Mouse (Mus musculus) gastrocnemius, adult 8-10 months (tissue): Measurements from ENCODE around the gene Nanos3. TPM values are rescaled to one million over a fixed set of nuclear protein-coding genes. Genes with fewer than 3 reads are reported as not detected.

Experiments
- DNase-seq, 2 experiments: peaks; one replicate each; pipeline ENCODE4 v3.0.0; 2022; ENCODE audit warnings: low spot score in 2 of 2
- total RNA-seq, 4 experiments: library from RNA; stranded (reverse); gene quantifications; 2 replicates each; pipeline ENCODE4 v1.2.4; 2022

The Nanos3 gene
- total RNA-seq, 4 experiments from 2014 or later, result not detected

DNA sequence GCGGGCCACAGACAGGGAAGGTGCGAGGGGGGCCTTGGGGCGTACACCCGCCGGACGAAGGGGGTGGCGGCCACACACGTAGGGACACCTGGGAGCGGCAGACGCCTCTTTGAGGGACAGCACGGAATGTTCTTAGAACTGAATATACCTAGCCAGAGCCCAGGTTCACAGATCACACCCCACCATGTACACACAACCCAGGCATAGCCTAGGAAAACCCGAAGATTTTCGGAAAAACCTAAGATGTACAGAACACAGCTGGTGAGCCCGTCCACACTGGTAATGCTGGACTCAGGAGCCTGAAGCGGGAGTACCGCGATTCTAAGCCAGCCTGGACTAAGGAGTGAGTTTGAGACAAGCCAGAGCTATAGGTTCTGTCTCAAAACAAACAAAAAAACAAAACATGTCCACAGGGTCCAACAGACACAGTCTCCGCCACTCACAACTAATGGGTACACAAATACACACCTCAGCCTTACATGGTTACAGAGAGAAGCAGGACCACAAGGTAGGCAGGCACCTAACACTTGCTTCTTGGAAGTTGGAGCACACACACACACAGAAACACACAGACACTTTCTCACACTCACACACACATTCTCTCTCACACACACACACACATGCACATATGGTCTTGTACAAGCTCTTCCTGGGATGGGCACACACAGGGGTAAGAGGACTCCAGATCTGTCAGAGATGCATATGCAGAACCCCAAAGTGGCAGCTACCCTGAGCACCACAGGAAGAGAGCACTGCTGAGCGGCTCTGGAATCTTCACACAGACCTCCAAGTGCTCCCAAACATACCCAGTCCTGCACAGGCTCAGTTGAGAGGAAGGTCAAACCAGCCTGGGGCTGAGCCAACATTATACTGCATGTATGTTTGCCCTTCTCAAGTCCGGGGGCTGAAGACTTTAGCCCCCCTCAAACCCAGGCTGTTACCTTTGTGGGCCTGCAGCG lies 653 bp downstream of the Nanos3 start:
- DNase-seq, result no peak

DNA sequence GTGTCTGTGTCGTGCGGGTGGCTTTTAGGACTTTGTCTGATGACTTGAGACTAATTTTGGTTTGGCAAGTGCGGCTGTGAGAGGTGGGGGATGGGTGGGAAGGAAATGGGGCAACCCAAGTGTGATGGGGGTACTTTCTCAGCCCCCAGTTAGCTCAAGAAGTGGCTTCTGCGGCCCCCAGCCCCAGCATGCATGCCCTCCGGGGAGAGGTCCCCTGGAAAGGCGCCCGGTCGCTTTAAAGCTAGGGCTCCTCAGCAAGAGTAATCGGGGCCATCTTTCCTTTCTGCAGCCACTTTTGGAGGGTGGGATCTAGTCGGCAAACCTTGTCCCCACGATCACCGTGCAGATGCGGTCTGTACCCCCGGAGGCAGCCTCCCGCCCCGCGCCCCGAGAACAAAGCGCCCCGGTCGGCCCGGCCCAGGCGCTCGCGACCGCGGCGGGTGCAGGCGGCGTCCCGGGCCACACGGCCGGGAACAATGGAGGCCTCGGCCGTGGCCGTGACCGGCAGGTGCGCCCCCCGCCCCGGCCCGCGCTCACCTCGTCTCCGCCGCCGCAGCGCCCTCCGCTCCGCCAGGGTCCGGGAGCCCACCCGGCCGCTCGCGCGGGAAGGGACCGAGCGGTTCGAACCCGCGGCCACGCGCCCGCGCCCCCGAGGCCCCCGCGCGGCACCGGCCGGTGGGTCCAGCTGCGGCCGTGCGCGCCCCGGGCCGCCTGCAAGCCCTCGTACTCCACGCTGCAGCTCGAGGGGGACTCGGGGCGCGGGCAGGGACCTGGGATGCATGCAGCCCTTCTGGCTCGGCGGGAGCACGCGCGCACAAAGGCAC lies 1.5 kb downstream of the Nanos3 start:
- DNase-seq, result no peak

DNA sequence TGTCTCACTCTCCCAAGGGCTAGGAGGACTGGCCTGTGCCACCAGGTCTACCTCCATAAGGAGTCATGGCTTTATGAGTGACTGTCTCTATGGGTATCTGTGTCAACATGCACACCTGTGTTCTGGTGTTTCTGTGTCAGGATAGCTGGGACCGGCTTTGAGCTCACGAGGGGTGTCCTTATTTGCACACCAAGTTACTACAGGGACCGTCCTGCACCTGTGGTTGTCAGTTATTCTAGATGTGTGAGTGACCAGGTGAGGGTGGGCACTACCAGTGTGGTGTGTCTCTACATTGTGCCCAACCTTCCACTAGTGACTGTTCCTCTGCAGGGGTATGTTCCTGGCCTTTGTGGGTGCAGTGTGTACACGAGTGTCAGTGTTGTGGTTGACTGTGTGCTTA lies 2.2 kb downstream of the Nanos3 start:
- no peak for DNase-seq

DNA sequence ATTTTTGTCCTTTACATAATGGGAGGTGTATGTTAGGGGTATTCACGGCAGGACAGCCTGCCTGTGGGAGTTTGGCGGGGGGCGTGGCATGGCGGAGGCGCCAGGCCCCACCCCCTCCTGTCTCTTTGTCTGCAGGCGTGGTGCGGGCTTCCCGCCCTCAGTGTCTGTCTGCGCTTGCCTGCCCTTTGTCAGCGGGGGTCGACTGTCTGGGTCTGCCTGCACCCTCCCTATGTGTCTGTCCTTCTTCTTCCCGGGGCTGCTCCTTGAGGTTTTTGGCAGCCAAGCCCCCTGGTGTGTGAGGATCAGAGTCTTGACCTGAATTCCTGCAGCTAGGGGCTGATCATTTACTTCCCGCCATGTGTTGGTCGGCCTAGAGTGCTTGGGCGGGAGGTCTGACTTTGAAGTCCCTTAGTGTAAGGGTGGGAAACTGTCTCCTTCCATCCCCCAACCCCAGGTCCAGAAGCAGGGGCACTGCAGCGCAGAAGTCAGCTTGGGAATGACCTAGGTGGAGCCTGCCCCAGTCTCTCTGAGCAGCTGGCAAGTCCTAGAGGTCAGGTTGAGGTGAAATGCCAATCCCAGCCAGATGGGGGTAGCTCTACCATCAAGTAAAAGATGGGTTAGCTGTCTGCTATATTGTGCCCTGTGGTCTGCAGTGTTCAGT lies 4.4 kb downstream of the Nanos3 start:
- DNase-seq, result no peak

DNA sequence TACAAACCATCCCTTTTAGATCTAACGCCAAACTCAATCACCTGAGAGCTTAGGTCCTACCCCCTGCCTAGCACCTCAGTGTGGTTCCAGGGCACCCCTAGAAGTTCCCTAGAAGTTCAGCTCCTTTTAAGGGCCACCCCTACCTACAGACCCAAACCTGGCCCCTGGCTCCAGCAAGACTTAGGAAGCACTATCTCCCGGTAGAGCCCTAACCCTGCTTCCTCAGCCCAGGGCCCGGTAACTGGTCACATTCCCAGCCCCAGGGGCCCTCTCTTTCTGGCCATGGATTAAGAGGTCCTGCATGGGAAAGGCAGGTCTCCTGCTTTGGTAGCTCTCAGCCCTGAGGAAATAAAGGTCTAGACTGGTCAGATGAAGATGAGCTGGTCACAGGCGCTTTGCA lies 5.1 kb downstream of the Nanos3 start:
- DNase-seq, result no peak

DNA sequence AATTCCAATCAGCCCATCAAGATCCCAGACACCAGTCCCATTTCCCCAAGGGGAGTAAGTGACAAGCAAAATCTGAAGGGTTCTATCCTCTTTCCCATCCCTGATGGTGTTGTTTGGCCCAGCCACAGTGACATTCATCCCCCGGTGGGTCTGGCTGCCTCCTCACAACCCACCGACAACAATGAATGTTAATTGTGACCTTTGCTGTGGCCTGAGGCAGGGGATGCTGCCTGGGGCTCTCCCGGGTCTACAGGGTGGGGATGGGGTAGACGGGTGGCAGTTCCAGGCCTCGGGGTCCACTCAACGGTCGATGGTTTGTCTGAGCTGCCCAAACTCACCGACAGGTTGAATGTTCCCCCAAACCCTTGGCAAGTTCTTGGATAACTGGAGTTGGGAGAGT lies 6.4 kb downstream of the Nanos3 start:
- DNase-seq, result no peak

DNA sequence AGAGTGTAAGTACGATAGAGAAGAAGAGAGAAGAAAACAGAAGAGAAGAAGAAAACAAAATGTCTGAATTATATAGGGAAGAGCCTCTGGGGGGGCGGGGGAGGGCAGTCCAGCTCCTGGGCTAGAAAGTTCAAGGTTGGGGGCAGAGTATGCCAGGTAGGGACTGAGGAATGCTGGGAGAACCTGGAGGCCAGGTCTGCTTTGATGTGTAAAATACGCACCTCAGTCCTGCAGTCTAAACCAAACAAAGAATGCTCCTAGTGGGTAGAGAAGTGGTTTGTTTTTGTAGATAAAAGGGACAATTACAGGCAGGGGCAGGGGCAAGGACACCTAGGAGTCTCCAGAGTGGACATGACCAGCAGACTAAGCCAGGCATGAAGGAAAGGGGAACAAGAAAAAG lies 7.6 kb downstream of the Nanos3 start:
- no peak for DNase-seq

DNA sequence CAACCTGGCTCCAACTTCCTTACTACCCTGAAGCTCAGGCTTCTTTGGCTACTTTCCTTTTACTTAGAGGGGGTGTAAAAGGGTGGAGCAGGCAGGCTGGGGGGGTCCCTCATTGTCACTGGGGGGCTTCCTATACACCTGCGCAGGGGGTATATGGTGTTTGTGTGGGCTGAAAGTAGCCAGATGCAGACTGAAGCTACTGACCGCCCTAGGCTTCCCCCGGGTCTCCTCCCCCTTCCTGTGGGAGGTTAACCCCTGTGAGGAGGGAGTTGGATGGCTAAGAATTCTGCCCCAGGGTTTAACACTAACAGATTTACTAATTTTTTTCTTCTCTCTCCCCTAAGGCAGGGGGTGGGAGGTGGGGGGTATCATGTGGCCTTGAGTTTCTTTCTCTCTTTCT lies 8.5 kb downstream of the Nanos3 start:
- DNase-seq, result no peak

DNA sequence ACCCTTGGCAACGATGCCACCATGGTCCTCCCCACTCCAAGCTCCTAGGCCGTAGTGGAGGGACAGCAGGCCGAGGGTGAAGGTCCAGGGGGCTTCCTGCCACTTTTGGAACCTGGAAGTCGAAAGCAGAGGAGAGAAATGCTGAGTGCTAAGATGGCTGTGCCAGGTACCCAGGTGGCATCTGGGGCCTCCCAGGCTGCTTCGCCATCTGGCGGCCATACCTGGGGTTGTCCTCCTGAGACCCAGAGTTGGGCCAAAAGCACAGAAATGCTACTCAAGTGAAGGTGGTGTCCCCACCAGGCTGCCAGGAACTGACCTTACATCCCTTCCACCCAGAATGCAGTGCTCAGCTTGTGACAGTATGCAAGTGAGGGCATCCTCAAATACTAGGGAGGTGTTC lies 11.2 kb downstream of the Nanos3 start:
- DNase-seq, result no peak

DNA sequence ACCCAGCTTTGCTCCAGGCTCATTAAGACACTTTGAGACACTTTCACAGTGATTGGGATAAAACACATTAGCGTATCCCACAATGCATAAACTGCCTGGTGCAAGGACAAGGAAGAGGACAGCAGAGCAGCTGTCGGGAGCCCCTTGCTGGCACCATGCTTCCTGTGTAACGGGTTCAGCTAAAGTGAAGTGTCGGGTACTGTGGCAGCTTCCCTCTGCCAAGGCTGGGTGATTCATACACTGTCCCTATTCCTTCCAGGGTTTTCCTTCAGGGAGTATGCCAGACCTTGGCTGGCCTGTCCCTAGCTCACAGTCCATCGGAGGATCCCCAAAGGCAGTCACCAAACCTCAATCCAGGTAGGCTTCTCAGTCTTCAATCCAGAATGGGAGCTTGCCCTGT lies 14.9 kb downstream of the Nanos3 start:
- no peak for DNase-seq

DNA sequence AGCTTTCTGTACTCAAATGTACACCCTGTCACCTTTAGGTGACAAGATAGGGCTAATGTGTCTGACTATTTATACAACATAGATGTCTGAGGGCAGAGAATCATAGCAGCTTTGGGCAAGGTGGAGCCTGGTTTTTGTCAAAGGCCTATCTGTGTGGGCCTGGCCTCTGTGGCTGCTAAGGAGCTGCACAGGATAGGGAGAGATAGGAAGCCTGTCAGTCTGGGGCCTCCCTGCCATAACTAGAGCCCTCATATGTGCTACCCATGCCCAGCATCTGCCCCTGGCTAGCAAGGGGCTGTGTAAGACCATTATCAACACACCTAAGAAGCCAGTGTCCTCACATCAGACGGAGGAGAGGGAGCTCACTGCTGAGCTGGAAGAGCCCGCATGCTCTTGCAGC lies 17.3 kb downstream of the Nanos3 start:
- no peak for DNase-seq

DNA sequence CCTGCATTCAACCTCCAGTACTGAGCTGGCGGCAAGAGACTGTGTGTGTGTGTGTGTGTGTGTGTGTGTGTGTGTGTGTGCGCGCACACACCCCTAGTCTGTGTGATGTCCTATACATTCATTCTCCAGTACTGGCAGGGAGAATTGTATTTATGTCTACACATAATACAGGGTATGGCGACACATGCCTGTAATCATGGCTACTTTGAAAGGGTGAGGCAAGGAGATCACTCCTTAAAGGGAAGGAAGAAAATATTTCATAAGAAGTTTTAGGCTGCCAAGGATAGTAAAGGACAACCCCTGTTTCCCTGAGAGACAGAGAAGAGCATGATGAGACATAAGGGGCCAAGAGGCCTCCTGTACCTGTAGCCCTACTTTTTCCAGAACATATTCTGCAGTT lies 27.4 kb downstream of the Nanos3 start:
- no peak for DNase-seq

DNA sequence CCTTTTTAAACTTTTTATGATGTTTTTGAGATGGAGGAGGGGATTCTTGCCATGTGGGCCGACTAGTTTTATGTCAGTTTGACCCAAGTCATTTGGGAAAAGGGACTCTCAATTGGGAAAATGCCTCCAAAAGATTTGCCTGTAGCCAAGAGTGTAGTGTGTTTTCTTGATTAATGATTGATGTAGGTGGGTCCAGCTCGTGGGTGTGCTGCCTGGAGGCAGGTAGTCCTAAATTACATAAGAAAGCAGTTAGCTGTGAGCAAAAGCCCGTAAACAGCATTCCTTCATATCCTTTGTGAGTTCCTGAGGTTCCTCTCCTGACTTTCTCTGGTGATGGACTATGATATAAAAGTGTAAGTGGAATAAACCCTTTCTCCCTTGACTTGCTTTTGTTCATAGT lies 35.8 kb downstream of the Nanos3 start:
- no peak for DNase-seq

DNA sequence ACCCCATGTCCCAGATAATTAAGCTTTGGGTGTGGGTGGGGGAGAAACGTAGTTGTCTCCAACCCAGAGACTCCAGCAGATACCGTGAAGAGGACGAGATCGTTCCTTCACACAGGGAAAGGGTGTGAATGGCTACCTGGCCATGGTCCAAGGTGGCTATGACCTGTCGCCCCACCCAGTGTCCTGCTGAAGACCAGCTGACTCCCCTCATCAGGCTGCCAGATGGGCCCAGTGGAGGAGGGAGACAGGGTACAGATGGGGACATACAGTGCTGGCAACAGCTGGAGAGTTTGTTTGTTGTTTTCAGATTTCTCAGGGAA lies 36.5 kb downstream of the Nanos3 start:
- DNase-seq, result no peak

DNA sequence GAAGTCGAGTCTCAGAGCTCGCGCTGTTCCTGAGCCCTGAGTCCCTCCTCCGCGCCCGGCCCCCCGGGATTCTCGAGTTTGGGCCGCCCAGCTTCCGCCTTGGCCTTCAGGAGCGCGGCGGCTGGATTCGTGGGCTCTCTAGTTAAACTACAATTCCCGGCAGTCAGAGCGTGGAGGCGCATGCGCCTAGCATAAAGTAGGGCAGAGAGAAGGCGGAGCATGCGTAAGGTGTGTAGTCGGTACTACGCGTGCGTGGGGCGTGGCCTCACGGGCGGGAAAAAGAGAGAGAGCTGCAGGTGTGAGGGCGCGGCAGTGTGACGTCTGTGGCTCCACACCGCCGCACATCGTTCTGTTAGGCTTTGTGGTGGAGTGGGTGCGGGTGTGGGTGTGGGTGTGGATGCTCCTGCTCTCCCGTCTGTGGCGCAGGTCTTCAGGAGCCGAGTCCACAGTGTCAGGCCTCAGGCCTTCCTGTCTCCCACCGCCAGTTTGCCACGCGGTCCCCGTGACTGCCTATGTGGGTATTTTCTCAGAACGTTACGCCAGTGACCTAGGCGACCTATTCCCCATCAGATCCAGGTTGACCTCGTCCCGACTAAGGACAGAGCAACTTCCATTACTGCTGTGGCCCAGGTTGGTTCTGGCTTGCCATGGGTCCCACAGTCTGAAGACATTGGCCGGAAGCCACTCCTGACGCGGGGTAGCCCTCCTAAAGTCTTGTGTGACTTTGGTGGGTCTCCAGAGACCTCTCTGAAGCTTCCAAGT lies 37.1 kb downstream of the Nanos3 start, which contains the start of the genes Cc2d1a and 4930432K21Rik:
TSS of gene Cc2d1a (minus strand) at position 168 of the 762 bp plus-strand sequence.
TSS of gene 4930432K21Rik (plus strand) at position 257 of the 762 bp plus-strand sequence.
- peak; percentile 84 to 92 for DNase-seq

DNA sequence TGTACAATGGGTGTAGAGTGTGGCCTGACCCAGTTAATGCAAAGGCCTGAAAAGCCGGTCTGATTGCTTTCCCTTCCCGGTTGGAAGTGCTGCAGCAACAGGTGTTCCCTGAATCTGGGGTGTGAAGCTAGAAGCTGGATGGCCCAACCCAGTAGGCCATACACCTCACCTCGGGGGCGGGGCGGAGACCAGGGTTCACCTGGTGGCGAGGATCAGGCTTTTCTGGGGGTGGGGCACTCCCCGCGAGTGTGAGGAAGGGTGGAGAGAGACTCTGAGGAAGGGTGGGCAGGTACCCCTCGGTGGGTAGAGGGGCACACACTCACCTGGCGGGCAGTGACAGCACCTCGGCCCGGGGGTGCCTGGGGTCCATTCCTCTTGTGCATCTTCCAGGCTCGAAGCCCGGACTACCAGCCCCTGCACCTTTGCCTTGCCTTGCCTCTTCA lies 37.7 kb downstream of the Nanos3 start:
- DNase-seq, result no peak

DNA sequence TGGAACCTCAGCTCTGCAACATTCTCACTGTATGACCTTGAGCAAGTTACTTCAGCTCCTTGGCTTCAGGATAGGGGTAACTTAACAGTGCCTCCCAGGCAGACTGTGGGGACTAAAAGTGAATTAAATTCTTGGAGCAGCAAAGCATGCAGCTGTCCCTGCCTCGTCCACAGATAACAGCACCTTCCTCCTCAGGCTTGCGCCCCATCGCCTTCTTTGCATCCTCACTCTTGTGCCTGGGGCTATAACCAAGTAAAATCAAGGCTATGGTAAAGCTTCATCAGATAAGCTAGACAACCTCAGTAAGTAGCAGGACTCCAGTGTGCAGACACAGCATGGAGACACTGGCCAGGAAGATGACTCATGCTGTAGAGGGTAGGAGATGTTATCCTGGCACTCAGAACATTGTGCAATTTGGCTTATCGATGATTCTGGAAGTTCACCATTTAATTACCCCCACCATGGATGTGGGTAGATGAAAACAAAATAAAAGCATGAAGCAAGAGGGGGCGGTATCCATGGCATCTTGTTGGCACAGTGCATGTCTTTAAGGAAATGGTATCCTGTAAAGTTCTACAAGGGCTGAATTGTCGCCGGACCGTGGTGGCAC lies 40.3 kb downstream of the Nanos3 start:
- no peak for DNase-seq

DNA sequence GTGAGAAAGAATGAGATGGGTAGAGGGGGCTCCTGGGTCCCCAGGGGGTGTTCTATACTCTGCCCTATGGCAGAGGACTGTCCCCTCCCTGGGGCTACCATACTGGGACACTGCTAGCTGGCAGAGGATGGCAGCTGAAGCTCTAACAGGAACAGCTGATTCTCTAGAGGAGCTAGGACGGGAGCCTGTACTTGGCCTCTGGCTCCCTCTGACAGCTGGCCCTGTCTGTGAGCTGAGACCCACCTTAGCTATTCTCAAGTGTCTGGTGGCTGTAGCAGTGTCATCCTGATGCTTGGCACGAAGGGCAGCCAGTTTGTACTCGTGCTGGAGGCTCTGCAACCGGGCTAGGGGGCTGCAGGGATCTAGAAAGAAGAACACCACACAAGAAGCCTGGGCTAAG lies 44.2 kb downstream of the Nanos3 start:
- DNase-seq, result no peak

DNA sequence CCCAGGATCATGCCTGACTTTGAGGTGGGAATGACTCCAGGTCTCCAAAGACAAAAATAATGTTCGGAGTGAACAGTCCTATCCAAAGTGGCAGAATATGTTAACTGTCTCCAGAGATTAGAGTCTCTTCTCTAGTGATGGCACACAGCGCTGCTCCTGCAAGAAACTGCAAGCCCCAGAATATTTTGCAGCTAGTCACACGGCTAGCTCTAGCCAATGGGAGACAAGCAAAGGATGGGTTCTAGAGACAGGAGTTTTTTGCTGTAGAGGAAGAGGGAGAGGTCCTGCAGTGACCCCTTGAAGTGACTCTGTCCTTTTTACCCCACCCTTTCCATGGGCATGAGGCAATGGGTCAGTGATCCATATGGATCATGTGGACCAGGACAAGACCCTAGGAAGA lies 47.2 kb downstream of the Nanos3 start:
- DNase-seq, result no peak

DNA sequence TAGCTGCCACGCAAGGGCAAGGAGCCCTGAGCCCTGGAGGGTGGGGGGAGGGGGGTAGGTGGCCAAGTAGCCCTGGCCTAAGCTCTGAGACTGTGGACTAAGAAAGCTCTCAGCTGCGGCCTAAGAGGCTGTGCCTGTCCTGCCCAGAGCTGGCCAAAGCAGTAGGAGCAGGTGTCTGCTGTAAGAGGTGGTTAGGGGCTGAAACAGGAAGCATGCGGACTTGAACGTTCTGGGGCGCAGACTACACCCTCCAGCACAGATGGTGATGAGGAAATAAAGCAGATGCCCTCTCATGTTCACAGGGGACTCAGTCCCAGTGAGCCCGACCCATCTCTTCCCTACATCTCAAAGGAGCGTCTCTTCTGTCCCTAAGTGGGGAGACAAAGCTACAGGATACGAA lies 52.8 kb downstream of the Nanos3 start:
- no peak for DNase-seq

DNA sequence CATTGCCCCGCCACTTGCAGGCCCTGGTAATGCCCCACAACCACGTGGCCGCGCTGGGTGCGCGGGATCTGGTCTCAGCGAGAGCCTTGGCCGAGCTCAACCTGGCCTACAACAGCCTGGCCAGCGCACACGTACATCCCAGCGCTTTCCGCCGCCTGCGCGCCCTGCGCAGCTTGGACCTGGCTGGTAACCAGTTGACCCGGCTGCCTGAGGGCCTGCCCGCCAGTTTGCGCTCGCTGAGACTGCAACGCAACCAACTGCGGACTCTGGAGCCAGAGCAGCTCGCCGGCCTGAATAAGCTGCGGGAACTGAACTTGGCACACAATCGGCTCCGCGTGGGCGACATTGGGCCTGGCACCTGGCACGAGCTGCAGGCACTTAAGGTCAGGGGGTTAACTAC lies 54.2 kb downstream of the Nanos3 start:
- DNase-seq, result peak in 1 of 2 experiments; percentile 24
